Mouse (Mus musculus): Measurements from ENCODE around the gene Plxna1. TPM values are rescaled to one million over a fixed set of nuclear protein-coding genes. Genes with fewer than 3 reads are reported as not detected.

The Plxna1 gene
- polyA plus RNA-seq, 1 experiment from 2014 or later: 9.2 TPM

- no peaks in the 10 kb centered on the region for H3K27me3 ChIP-seq (replicated peaks; ENCODE audit: control insufficient read depth, insufficient read depth, low read length)
- H3K36me3 ChIP-seq (ENCODE audit: control insufficient read depth, insufficient read depth): no peaks in the 10 kb centered on the region
- no peak for ATAC-seq
- H3K9me3 ChIP-seq (ENCODE audit: control insufficient read depth): no peaks in the 10 kb centered on the region
- no peak overlapping the region for H3K9ac ChIP-seq (ENCODE audit: low read depth, low read length)
- no peak overlapping the region for H3K4me3 ChIP-seq (ENCODE audit: low read depth, low read length)
- H3K4me1 ChIP-seq (replicated peaks; ENCODE audit: control insufficient read depth, insufficient read depth, low read length): no peaks in the 10 kb centered on the region
- H3K4me2 ChIP-seq (replicated peaks; ENCODE audit: low read depth): no peak overlapping the region
- no peak for TF ChIP-seq CTCF (IDR thresholded peaks at IDR 0.05; ENCODE audit: low read depth)
- no peak overlapping the region for H3K27ac ChIP-seq (ENCODE audit: low read depth, low read length)
- 60% methylated on average over 2 of the region's 2 CpGs for WGBS
Measured at GRCm38 (mm10) chr6:89311518-89311917, 50.9 kb downstream of the Plxna1 start.

GRCm38 (mm10) chr6:89310236-89310635 lies 52.2 kb downstream of the Plxna1 start:
- Histone ChIP-seq H3K36me3 (ENCODE audit: control insufficient read depth, insufficient read depth) (no peaks in the 10 kb centered on the region), H3K4me2 (replicated peaks; ENCODE audit: low read depth) (no peak overlapping the region), H3K27ac (ENCODE audit: low read depth, low read length) (no peak overlapping the region), H3K4me3 (ENCODE audit: low read depth, low read length) (no peak overlapping the region), H3K9ac (ENCODE audit: low read depth, low read length) (no peak overlapping the region), H3K4me1 (replicated peaks; ENCODE audit: control insufficient read depth, insufficient read depth, low read length) (no peaks in the 10 kb centered on the region), H3K27me3 (replicated peaks; ENCODE audit: control insufficient read depth, insufficient read depth, low read length) (no peaks in the 10 kb centered on the region), H3K9me3 (ENCODE audit: control insufficient read depth) (no peaks in the 10 kb centered on the region)
- no peak for ATAC-seq
- WGBS: 67% methylated on average over 9 of the region's 9 CpGs
- TF ChIP-seq CTCF (IDR thresholded peaks at IDR 0.05; ENCODE audit: low read depth): no peak

GRCm38 (mm10) chr6:89308213-89308973 lies 54.0 kb downstream of the Plxna1 start:
- H3K9ac ChIP-seq (ENCODE audit: low read depth, low read length): no peak overlapping the region
- H3K4me2 ChIP-seq (replicated peaks; ENCODE audit: low read depth): no peak overlapping the region
- no peak overlapping the region for H3K4me3 ChIP-seq (ENCODE audit: low read depth, low read length)
- no peaks in the 10 kb centered on the region for H3K27me3 ChIP-seq (replicated peaks; ENCODE audit: control insufficient read depth, insufficient read depth, low read length)
- H3K9me3 ChIP-seq (ENCODE audit: control insufficient read depth): no peaks in the 10 kb centered on the region
- WGBS: 64% methylated on average over 6 of the region's 6 CpGs
- no peak overlapping the region for H3K27ac ChIP-seq (ENCODE audit: low read depth, low read length)
- H3K4me1 ChIP-seq (replicated peaks; ENCODE audit: control insufficient read depth, insufficient read depth, low read length): no peaks in the 10 kb centered on the region
- TF ChIP-seq CTCF (IDR thresholded peaks at IDR 0.05; ENCODE audit: low read depth): no peak
- no peak for ATAC-seq
- H3K36me3 ChIP-seq (ENCODE audit: control insufficient read depth, insufficient read depth): no peaks in the 10 kb centered on the region

- H3K27me3 ChIP-seq (replicated peaks; ENCODE audit: control insufficient read depth, insufficient read depth, low read length): no peaks in the 10 kb centered on the region
- TF ChIP-seq CTCF (IDR thresholded peaks at IDR 0.05; ENCODE audit: low read depth): no peak
- no peaks in the 10 kb centered on the region for H3K4me1 ChIP-seq (replicated peaks; ENCODE audit: control insufficient read depth, insufficient read depth, low read length)
- H3K9me3 ChIP-seq (ENCODE audit: control insufficient read depth): no peaks in the 10 kb centered on the region
- H3K36me3 ChIP-seq (ENCODE audit: control insufficient read depth, insufficient read depth): no peaks in the 10 kb centered on the region
- H3K4me2 ChIP-seq (replicated peaks; ENCODE audit: low read depth): no peak overlapping the region
- no peak overlapping the region for H3K4me3 ChIP-seq (ENCODE audit: low read depth, low read length)
- H3K27ac ChIP-seq (ENCODE audit: low read depth, low read length): no peak overlapping the region
- H3K9ac ChIP-seq (ENCODE audit: low read depth, low read length): no peak overlapping the region
- ATAC-seq: no peak
- 56% methylated on average over 3 of the region's 3 CpGs for WGBS
Measured at GRCm38 (mm10) chr6:89304375-89305058, 57.9 kb downstream of the Plxna1 start.

- no peak overlapping the region for H3K4me2 ChIP-seq (replicated peaks; ENCODE audit: low read depth)
- no peaks in the 10 kb centered on the region for H3K36me3 ChIP-seq (ENCODE audit: control insufficient read depth, insufficient read depth)
- H3K27ac ChIP-seq (ENCODE audit: low read depth, low read length): no peak overlapping the region
- WGBS: 69% methylated on average over 9 of the region's 9 CpGs
- no peaks in the 10 kb centered on the region for H3K9me3 ChIP-seq (ENCODE audit: control insufficient read depth)
- H3K9ac ChIP-seq (ENCODE audit: low read depth, low read length): no peak overlapping the region
- no peak overlapping the region for H3K4me3 ChIP-seq (ENCODE audit: low read depth, low read length)
- ATAC-seq: no peak
- no peak for TF ChIP-seq CTCF (IDR thresholded peaks at IDR 0.05; ENCODE audit: low read depth)
- no peaks in the 10 kb centered on the region for H3K4me1 ChIP-seq (replicated peaks; ENCODE audit: control insufficient read depth, insufficient read depth, low read length)
- H3K27me3 ChIP-seq (replicated peaks; ENCODE audit: control insufficient read depth, insufficient read depth, low read length): no peaks in the 10 kb centered on the region
Measured at GRCm38 (mm10) chr6:89299818-89300217, 62.6 kb downstream of the Plxna1 start.

- 75% methylated on average over 15 of the region's 15 CpGs for WGBS
- H3K36me3 ChIP-seq (ENCODE audit: control insufficient read depth, insufficient read depth): no peaks in the 10 kb centered on the region
- no peaks in the 10 kb centered on the region for H3K27me3 ChIP-seq (replicated peaks; ENCODE audit: control insufficient read depth, insufficient read depth, low read length)
- no peak overlapping the region for H3K4me3 ChIP-seq (ENCODE audit: low read depth, low read length)
- TF ChIP-seq CTCF (IDR thresholded peaks at IDR 0.05; ENCODE audit: low read depth): no peak
- no peaks in the 10 kb centered on the region for H3K9me3 ChIP-seq (ENCODE audit: control insufficient read depth)
- H3K4me1 ChIP-seq (replicated peaks; ENCODE audit: control insufficient read depth, insufficient read depth, low read length): no peaks in the 10 kb centered on the region
- H3K9ac ChIP-seq (ENCODE audit: low read depth, low read length): no peak overlapping the region
- no peak overlapping the region for H3K27ac ChIP-seq (ENCODE audit: low read depth, low read length)
- H3K4me2 ChIP-seq (replicated peaks; ENCODE audit: low read depth): no peak overlapping the region
- no peak for ATAC-seq
Measured at GRCm38 (mm10) chr6:89296909-89297695, 65.3 kb downstream of the Plxna1 start.

Measured in intestine, postnatal 0 days (tissue).